Mouse (Mus musculus): ENCODE measurements around the gene Irgc1.
"Not testable (repeated sequence)": the region's sequence is repeated elsewhere in the genome, so short reads cannot be mapped to it uniquely, and the experiment has no call there.

Irgc1 gene

DNA sequence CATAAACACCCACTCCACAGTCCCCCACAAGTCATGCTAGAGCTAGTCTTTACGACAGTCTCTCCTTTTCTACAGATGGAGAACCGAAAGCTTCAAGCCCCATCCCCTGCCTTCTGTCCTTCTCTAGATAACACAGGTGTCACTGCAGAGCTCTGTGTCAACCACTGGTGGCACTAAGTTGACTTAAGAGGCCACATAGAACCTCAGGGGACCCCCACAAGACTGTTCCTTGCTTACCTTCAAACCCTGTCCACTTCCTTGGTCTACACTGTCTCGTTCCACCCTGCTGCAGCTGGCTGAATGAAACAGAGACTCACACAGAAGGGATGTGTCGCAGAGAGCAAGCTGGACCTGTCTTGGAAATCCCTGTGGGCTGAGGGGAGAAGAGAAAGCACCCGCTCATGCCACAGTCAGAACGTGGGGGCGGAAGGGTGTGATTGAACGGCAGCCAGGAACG, at the start of gene Irgc1:
Irgc1 (minus strand) TSS at position 443 of the 457 bp plus-strand sequence.
- no peak for DNase-seq

DNA sequence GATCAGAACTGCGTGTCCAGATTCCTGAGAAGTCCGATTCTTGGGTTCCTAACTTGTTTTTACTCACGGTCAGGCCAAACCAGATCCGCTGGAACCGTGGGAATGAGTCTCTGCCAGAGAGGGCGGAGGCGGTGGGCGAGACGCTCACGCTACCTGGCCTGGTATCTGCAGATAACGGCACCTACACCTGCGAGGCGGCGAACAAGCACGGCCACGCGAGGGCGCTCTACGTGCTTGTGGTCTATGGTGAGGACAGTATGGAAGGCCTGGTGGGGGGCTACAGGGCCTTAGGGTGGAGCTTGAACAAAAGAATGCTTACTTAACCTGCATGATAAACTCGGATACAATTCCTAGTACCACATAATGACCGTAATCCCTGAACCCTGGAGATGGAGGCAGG, 49.4 kb upstream of the Irgc1 start:
- DNase-seq, result no peak

DNA sequence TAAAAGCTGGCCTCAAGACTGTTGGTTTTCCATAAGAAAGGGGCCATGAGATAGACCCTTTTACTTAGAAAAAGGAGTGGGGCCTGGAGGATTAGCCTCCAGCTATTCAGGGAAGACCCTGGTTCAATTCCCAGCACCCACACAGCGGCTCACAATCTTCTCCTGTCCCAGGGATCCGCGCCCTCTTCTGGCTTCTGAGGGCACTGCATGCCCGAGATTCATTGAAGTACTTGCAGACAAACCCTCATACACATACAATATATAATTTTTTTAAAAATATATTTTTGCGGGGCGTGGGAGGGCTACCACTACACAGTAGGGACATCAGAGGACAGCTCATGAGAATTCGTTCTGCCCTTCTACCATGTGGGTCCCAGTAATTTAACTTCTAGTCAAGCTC, 48.8 kb upstream of the Irgc1 start:
- DNase-seq, result peak in 1 of 2 experiments; percentile 40

DNA sequence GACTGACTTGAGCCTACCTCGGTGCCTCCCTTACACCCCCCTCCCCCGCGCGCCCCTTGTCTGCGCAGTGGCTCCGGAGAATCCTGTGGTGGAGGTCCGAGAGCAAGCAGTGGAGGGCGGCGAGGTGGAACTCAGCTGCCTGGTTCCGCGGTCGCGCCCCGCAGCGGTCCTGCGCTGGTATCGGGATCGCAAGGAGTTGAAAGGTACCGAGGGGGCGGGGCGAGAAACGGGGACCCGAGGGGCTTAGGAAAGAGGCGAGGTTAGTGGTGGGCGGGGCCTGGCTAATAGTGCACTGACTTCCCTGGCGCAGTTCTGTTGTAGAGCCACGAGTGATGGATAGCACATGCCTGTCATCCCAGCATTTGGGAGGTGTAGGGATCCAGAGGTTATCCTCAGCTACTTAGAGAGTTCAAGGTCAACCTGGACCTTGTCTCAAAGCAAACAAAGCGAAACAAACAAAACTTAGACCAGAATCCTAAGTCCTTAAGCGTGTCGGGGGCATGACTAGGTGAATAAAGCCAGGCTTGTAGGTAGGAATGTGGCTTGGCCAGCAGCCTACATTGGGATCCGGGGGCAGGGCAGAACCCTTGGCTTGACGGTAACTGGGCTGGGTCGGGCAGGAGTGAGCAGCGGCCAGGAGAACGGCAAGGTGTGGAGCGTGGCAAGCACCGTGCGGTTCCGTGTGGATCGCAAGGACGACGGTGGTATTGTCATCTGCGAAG, 47.9 kb upstream of the Irgc1 start:
- DNase-seq, result peak; percentile 37 to 49

DNA sequence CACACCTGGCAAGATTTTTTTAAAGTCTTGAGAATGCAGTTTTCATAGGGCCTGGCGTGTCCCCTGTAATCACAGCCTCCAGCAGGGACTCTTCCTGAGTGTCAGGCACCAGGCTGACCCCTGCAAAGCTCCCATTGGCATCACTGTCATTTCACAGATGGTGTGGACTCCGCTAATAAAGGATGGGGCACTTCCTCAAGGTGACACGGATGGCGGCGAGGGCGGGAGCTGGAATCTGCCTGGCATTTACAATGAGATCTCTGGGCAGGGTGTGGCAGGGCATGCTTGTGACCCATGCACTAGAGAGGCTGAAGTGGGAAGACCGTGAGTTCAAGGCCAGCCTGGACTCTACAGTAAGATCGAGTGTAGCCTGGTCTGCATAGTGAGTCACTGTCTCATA, 36.2 kb upstream of the Irgc1 start:
- DNase-seq, result no peak

DNA sequence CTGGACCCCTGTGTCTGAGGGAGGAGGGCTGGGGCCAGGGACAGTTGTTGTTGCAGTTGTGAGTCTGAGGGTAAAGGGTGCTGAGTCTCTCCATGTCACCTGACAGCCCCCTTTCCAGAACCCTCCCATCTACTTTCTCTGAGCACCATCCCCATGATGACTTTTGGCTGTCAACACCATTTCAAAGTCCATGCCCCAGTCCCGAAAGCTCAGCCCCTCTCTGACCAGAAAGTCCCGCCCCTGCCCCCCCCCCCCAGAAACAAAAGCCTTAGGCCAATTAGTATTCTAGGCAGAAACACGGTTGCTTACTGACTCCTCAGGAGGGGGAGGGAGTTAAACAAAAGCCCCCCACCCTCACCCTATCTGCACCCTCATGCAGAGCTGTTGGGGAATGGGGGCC, 35.3 kb upstream of the Irgc1 start:
- no peak for DNase-seq

DNA sequence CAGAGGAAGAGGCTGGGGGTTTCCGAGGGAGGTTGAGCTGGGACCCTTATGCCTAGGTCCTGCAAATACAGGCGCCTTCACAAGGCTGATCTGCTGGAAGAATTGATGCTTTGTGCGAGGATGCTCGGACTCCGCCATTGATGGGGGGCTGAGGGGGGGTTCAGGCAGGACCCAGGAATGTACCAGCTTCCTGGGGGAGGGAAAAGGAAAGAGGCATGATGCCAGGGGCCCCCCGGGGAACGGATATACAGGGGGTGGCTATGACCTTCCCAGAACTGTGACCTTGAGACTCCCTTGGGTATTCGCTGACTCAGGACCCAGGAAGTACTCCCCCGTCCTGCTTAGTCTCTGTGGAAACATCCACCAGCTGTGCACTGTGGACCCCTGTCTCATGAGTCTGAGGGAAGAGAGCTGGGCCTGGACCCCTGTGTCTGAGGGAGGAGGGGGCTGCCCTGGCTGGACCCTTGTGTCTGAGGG, 34.6 kb upstream of the Irgc1 start:
- DNase-seq, result no peak

DNA sequence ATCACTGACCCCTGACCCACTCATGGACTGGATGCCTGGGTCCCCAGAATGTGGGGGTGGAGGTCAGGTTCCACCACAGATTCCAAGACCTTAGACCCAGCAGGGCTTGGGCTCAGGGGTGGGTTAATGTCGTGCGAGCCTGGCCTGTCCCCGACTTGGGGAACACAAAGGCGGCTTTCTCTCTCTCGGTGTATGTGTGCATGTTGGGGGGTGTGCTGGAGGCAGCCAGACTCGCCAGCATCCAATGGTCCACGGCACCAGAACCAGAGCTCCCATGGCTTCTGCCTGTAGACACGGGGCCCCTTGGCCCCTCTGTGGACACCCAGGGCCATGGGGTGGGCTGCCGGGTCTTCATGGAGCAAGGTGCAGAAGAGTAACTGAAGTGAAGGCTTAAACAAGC, 33.4 kb upstream of the Irgc1 start:
- no peak for DNase-seq

DNA sequence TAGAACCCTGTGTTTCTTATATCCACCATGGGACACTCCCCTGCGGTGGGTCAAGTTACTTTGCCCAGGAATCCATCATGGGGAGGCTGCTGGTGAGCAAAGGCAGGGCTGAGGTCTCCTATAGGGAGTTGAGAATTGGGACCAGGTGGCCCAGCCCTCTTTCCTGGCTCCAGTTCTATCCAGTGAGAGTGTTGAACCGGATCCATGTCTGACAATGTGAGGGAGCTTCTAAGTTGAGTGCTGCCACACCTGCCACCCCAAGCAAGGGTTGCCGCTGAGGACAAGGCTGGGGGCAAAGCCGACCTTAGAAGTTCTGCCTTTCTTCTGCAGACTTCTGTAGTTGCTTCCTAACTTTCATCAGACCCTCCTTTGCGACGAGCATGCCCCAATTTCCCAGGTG, 31.2 kb upstream of the Irgc1 start:
- not testable (repeated sequence) for DNase-seq

DNA sequence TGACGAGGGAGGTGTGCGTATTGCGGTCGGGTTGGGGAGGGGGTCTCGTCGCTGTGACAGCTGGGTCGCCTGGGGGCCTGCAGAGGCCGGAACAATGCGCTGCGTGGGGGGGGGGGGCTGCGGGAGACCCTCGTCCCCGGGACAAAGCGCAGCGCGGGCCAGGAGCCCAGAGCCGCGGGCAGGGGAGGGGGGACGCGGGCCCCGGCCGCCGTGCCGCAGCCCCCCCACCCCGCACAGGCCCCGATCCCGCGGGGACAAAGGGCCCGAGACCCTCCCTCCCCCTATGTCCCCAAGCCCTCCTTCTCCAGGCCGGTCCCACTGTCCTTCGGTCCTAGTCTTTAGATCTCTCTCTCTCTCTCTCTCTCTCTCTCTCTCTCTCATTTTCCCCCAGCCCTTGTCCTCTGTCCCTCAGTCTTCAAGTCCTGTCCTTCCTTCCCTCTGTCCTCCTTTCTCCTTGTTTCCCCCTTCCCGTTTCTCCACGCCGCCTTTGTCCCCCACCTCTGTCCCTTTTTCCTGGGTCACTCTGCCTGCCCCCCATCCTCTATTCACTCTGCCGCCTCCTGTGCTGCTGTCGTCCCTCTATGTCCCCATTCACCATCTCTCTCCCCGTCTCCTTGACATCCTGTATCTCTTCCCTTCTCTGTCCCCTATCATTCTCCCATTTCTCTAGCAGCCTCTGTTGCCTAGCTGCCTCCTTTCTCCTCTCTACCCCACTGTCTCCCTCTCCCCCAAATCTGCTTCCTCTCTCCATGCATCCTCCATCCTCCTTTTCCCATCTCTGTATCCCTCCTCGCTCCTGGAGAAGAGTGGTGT, 30.3 kb upstream of the Irgc1 start:
- no peak for DNase-seq

DNA sequence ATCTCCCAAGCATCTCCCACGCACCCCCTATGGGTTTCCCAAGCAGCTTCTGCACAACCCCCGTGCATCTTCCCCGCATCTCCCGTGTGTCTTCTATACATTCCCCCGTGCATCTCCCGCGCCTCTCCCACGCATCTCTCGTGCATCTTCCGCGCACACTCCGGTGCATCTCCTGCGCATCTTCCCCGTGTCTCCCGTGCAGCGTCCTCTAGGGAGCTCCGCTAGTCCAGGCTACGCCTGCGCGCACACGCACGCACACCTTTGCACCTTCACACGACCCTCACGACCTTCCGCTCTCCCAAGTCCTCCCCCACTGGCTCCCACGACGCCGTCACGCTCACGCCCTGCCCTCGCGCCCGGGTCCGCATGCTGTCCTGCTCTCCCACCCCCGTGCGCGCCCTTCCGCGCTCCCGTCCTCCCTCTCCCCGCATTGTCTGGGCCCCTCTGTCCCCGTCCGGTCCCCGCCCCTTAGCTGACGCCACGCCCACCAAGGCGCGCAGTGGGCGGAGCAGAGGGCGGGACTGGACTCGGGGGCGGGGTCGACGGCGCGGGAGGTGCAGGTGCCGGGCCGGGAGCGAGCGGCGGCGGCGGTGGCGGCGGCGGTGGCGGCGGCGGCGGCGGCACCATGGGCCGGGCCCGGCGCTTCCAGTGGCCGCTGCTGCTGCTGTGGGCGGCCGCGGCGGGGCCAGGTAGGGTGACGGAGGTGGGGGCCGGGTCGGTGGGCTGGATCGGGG, 29.5 kb upstream of the Irgc1 start, which contains the start of gene Cadm4:
Cadm4 (plus strand) TSS at position 550 of the 734 bp plus-strand sequence.
- DNase-seq, result peak; percentile 78 to 81

DNA sequence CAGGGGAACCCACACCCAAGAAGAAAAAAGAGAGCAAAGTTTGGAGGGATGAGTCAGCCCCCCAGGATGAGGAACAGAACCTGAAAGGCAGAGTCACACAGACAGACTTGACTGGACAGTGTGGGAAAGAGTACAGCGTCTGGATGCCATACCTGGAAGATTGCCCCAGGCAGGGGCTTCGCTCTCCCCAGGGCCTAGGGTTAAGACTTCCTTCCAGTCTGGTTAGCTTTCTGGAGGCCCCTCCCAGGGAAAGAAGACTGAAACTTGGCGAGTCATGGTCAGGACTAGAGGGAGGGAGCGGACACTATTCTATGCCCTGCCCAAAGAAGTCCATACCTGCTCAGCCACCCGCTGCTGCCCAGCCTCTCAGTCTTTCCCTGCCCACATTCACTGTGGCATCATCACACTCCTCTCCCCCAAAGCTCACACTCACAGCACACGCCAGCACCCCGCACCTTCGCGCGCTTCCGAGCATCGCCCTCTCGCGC, 28.9 kb upstream of the Irgc1 start:
- DNase-seq, result no peak

DNA sequence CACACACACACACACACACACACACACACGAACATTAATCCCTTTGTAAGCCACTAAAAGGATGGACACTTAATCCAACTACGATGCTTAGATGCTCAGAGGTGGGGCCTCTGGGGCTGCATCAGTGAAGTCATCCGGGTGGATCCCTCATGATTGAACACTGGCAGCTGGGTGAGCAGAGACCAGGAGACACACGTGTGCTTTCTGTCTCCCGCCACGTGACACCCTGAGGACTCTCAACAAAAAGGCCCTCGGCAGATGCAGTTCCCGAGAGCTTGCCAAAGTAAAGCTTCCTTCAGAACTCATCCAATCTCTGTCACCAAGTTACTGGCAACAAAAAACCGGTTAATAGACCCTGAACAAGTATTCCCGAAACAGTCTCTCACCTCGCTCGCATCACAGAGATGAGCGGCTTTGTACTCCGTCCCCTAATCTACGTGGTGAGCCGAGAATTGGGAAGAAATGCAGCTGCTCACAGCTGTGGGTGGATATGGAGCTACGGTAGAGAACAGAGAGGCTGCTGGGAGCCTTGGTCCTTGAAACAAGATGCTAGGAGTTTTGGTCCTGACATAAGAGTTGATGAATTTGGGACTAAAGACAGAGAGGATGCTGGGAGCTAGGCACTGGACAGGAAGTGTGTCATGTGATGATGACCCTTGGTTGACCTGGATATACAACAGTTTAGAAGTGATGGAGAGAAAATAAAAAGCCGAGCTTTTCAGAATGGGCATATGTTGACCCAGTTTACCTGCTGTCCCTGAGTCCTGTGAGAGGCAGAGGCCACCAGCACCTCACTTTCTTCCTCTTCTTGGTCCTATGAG, 28.2 kb upstream of the Irgc1 start:
- no peak for DNase-seq

DNA sequence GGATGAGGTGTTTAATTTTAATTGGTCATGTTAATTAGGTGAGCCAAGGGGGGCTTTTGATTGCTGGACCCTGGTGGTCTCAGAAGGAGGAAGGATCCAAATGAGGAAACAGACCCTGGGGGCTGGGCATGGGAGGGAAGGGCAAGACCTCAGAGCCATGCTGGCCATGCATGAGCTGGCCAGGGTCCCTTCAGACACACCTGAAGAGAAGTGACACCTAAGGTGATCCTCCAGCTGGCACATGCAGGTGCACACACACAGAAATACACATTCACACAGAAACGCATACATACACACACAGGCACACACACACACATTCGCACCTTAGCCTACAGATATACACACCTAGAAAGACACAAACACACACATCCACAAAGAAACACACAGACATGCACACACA, 27.6 kb upstream of the Irgc1 start:
- DNase-seq, result no peak

DNA sequence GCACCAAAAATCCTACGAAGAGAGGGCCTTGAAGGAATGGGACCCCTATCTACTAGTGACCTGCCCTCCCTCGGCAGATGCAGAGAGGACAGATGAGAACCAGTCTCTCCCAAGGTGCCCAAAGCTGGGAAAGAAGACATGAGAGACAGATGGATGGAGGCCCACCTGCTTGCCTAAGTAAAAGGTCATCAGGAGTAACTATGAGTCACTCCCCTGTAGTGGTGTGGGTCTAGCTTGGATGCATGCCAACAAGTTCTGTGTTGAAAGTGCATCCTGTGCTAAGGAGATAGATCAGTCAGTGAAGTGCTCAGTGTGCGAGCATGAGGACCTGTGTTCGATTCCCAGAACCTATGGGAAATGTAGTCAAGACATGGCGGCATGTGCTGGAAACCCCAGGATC, 26.8 kb upstream of the Irgc1 start:
- DNase-seq, result no peak

DNA sequence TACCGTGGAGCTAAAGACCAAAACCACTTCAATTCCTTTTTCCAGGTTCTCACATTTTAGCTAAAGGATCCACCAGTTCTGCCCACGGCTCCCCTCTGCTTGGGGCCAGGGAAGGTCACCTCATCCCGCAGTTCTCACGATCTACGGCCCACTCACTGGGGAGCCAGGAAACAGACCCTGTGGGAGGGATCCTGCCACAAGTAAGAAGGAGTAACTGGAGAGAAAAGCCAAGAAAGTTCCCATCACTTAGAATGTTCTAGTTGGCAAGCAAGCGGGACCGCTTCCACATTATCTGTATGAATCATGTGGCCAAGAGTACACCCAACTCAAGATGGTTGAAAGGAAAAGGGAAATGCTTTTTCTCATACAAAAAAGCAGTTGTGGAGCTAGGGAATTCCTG, 24.8 kb upstream of the Irgc1 start:
- no peak for DNase-seq

DNA sequence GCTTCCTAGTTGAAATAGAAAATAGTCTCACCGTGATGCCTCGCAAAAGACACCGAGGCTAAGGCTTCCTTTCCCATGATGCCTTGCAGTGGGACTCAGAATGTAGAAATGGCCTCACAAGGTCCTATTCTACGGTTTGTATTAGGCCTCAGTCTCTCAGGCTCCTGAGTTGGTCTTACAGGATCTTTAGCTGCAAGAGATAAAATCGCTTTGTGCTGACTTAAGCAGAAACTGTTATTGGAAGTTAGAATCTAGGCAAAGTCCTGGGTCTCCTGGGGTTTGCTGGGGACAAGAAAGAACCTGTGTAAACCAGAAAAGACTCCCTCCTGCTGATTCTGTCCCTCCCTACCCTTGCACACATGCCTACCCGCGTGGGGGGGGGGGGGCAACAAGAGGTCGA, 24.2 kb upstream of the Irgc1 start:
- no peak for DNase-seq

DNA sequence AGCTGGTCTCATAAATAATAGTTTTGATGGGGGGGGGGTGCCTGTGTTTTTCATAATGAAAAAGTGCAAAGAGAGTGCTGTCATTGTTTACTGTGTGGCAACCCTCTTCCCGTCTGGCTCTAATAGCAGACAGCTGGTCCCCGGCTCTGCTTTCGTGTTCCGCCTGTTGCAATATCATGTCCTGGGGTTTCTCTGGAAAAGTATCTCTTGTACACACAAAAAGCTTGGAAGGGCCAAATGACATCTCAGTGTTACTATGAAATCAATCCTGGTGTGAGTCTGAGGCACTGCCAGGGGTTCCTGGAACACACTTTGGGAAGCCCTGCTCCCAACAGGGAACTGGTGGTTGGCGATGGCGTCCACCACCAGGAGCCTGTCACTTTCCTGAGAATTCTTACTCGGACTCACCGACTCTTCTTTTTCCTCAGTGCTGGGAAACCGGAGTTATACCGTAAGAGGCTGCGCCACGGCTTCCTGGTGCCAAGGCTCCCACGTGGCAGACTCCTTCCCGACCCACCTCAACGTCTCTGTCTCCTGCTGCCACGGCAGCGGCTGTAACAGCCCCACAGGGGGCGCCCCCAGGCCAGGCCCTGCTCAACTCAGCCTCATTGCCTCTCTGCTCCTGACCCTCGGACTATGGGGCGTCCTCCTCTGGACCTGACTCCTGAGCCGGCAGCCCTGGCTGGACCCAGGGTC, 22.9 kb upstream of the Irgc1 start:
- DNase-seq, result peak; percentile 26 to 29

DNA sequence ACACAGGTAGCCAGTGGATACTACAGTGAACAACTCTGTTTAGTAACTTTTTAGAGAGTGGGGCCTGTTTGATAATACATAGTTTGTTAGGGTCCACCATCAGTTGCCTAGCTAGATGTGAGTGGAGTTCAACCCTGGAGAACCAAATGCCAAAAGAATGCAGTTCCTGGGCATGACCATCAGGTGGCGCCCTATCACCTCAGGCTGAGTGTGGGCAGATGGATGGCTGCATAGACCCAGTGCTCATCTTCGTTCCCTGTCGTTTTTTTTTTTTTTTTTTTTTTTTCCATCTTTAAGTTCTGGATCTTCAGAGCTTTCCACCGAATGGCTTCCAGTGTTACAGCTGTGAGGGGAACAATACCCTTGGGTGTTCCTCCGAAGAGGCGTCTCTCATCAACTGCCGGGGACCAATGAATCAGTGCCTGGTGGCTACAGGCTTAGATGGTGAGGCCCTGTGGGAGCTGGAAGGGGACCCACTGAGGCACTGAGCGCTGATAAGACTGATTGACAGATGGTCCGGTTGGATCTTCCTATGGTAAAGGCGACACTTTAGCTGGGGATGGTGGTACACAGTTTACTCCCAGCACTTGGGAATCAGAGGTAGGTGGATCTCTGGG, 21.9 kb upstream of the Irgc1 start:
- DNase-seq, result peak; percentile 43 to 62

DNA sequence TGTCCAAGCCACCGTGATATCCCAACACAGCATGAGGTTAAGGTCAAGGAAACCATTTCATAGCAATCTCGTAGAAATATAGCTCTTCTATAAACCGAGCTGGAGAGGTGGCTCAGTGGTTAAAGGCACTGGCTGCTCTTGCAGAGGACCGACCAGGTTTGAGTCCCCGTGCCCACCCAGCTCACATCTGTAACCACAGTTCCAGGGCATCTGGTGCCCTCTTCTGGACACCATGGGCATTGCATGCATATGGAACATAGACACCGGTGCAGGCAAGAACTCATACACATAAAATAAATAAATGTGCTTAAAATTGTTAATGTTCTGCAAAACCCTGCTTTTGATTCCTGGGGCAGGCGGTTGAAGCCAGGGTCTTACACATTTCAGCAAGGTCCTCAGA, 20.8 kb upstream of the Irgc1 start:
- DNase-seq, result peak in 1 of 2 experiments; percentile 38

DNA sequence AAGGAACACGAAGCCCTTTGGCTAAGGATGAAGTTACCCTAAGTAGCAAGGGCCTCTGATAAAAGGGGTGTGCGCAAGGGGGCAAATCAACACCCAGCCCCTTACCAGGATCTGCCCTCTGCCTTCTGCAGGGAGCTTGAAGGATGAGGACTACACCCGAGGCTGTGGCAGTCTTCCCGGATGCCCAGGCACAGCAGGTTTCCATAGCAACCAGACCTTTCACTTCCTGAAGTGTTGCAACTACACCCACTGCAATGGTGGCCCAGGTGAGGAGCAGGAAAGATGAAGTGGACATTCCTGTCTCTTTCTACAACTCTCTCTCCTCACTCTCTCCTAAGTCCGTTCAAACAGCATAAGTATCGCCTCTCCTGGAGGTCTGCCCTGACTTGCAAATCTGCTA, 20.3 kb upstream of the Irgc1 start:
- no peak for DNase-seq
